Mouse (Mus musculus): ENCODE results near the gene Gm9918. TPM values are rescaled to one million over a fixed set of nuclear protein-coding genes. Genes with fewer than 3 reads are reported as not detected.

The Gm9918 gene
- polyA plus RNA-seq, 1 experiment = 0.30 TPM

- WGBS = 64% methylated on average over 19 of the region's 19 CpGs
Observed at GRCm38 (mm10) chr15:102244306-102245191, 25.8 kb upstream of the Gm9918 start.

GRCm38 (mm10) chr15:102245461-102245881, 24.9 kb upstream of the Gm9918 start:
- peak overlapping the region; percentile 55 for H3K4me3 ChIP-seq (ENCODE audit: control insufficient read depth, insufficient read depth, low read length)
- TF ChIP-seq CTCF (IDR thresholded peaks at IDR 0.05; ENCODE audit: borderline replicate concordance, control insufficient read depth, extremely low read depth, insufficient read depth, low read length, poor library complexity) (no peak), POLR2A (IDR thresholded peaks at IDR 0.05; ENCODE audit: control insufficient read depth, extremely low read depth, insufficient read depth, low read length, poor library complexity) (no peak)
- peaks cover 11% of the 10 kb centered on the region; the same call in 1 of the 2 replicates for H3K27me3 ChIP-seq (ENCODE audit: control insufficient read depth, insufficient read depth, low read length)
- DNase-seq = no peak
- peak overlapping the region; percentile 55; the same call in 1 of the 2 replicates for H3K27ac ChIP-seq (ENCODE audit: control insufficient read depth, insufficient read depth, low read length)
- 52% methylated on average over 14 of the region's 14 CpGs for whole genome bisulfite sequencing
- H3K36me3 ChIP-seq (ENCODE audit: control insufficient read depth, insufficient read depth, low read length) = no peaks in the 10 kb centered on the region
- H3K4me1 ChIP-seq (replicated peaks; ENCODE audit: control insufficient read depth, insufficient read depth, low read length) = peaks cover 36% of the 10 kb centered on the region

More at GRCm38 (mm10) chr15:102244306-102245191, 25.8 kb upstream of the Gm9918 start:
- Histone ChIP-seq H3K27ac (ENCODE audit: control insufficient read depth, insufficient read depth, low read length) (no peak overlapping the region), H3K4me3 (ENCODE audit: control insufficient read depth, insufficient read depth, low read length) (no peak overlapping the region), H3K36me3 (ENCODE audit: control insufficient read depth, insufficient read depth, low read length) (no peaks in the 10 kb centered on the region), H3K4me1 (replicated peaks; ENCODE audit: control insufficient read depth, insufficient read depth, low read length) (peaks cover 36% of the 10 kb centered on the region), H3K27me3 (ENCODE audit: control insufficient read depth, insufficient read depth, low read length) (peaks cover 11% of the 10 kb centered on the region; the same call in 1 of the 2 replicates)
- TF ChIP-seq POLR2A (IDR thresholded peaks at IDR 0.05; ENCODE audit: control insufficient read depth, extremely low read depth, insufficient read depth, low read length, poor library complexity) (no peak), CTCF (IDR thresholded peaks at IDR 0.05; ENCODE audit: borderline replicate concordance, control insufficient read depth, extremely low read depth, insufficient read depth, low read length, poor library complexity) (no peak)
- DNase-seq = no peak

- WGBS = 3% methylated on average over 43 of the region's 44 CpGs
- H3K4me1 ChIP-seq (replicated peaks; ENCODE audit: control insufficient read depth, insufficient read depth, low read length) = peaks cover 36% of the 10 kb centered on the region
- H3K36me3 ChIP-seq (ENCODE audit: control insufficient read depth, insufficient read depth, low read length) = no peaks in the 10 kb centered on the region
- H3K4me3 ChIP-seq (ENCODE audit: control insufficient read depth, insufficient read depth, low read length) = peak overlapping the region; percentile 55
- H3K27ac ChIP-seq (ENCODE audit: control insufficient read depth, insufficient read depth, low read length) = peak overlapping the region; percentile 55; the same call in 1 of the 2 replicates
- peak; percentile 61 for DNase-seq
- peaks cover 11% of the 10 kb centered on the region; the same call in 1 of the 2 replicates for H3K27me3 ChIP-seq (ENCODE audit: control insufficient read depth, insufficient read depth, low read length)
- TF ChIP-seq CTCF (IDR thresholded peaks at IDR 0.05; ENCODE audit: borderline replicate concordance, control insufficient read depth, extremely low read depth, insufficient read depth, low read length, poor library complexity) (no peak), POLR2A (IDR thresholded peaks at IDR 0.05; ENCODE audit: control insufficient read depth, extremely low read depth, insufficient read depth, low read length, poor library complexity) (no peak)
Observed at GRCm38 (mm10) chr15:102245891-102246741, 24.2 kb upstream of the Gm9918 start.

- 0 out of 2 replicates have a peak overlapping the region, but pooled peaks have one; percentile 2 for H3K27ac ChIP-seq (ENCODE audit: control insufficient read depth, insufficient read depth, low read length)
- H3K27me3 ChIP-seq (ENCODE audit: control insufficient read depth, insufficient read depth, low read length) = peaks cover 11% of the 10 kb centered on the region; the same call in 1 of the 2 replicates
- TF ChIP-seq CTCF (IDR thresholded peaks at IDR 0.05; ENCODE audit: borderline replicate concordance, control insufficient read depth, extremely low read depth, insufficient read depth, low read length, poor library complexity) (no peak), POLR2A (IDR thresholded peaks at IDR 0.05; ENCODE audit: control insufficient read depth, extremely low read depth, insufficient read depth, low read length, poor library complexity) (no peak)
- under 1% methylated on average over 35 of the region's 35 CpGs for WGBS
- peak overlapping the region; percentile 55 for H3K4me3 ChIP-seq (ENCODE audit: control insufficient read depth, insufficient read depth, low read length)
- peaks cover 36% of the 10 kb centered on the region for H3K4me1 ChIP-seq (replicated peaks; ENCODE audit: control insufficient read depth, insufficient read depth, low read length)
- H3K36me3 ChIP-seq (ENCODE audit: control insufficient read depth, insufficient read depth, low read length) = no peaks in the 10 kb centered on the region
- peak; percentile 70 for DNase-seq
Observed at GRCm38 (mm10) chr15:102246866-102247251, 23.5 kb upstream of the Gm9918 start.

GRCm38 (mm10) chr15:102247252-102248130, 22.9 kb upstream of the Gm9918 start:
- Histone ChIP-seq H3K4me3 (ENCODE audit: control insufficient read depth, insufficient read depth, low read length) (peak overlapping the region; percentile 55), H3K27me3 (ENCODE audit: control insufficient read depth, insufficient read depth, low read length) (peaks cover 11% of the 10 kb centered on the region; the same call in 1 of the 2 replicates), H3K36me3 (ENCODE audit: control insufficient read depth, insufficient read depth, low read length) (no peaks in the 10 kb centered on the region), H3K27ac (ENCODE audit: control insufficient read depth, insufficient read depth, low read length) (peak overlapping the region; percentile 47; the same call in 1 of the 2 replicates), H3K4me1 (replicated peaks; ENCODE audit: control insufficient read depth, insufficient read depth, low read length) (peaks cover 36% of the 10 kb centered on the region)
- peak; percentile 48 for DNase-seq
- 1% methylated on average over 63 of the region's 65 CpGs for WGBS
- TF ChIP-seq CTCF (IDR thresholded peaks at IDR 0.05; ENCODE audit: borderline replicate concordance, control insufficient read depth, extremely low read depth, insufficient read depth, low read length, poor library complexity) = no peak
- TF ChIP-seq POLR2A (IDR thresholded peaks at IDR 0.05; ENCODE audit: control insufficient read depth, extremely low read depth, insufficient read depth, low read length, poor library complexity) = no peak
